Mouse (Mus musculus) thymus, postnatal 4 days (tissue): ENCODE measurements around the gene Cort.
"Not testable (repeated sequence)": the region's sequence is repeated elsewhere in the genome, so short reads cannot be mapped to it uniquely, and the experiment has no call there.

Source experiments
- DNase-seq: peaks from one replicate; pipeline ENCODE4 v3.0.0; 2021

The Cort gene

DNA sequence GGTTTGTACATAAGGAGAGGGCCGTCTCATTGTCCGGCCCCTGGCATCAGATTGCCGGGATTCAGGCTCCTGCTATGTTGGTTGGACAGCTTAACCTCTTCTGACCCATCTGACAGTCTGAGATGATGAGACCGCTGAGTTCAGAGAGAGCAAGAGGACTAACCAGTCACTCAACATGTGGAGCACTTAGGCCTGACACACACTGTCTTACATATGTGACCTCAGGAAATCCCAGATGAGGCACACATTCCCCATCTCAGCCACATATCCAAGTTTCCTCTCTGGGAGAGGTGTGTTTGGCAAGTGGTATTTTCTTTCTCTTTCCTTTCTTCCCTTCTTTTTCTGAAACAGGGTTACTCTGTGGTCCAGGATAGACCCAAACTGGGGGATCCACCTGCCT is 18.6 kb upstream of the Cort start:
- DNase-seq: no peak

- DNase-seq: peak; percentile 82
Observed at GRCm38 (mm10) chr4:149144459-149144858, 17.9 kb upstream of the Cort start.

- no peak for DNase-seq
Observed at GRCm38 (mm10) chr4:149143594-149143993, 17.0 kb upstream of the Cort start.

DNA sequence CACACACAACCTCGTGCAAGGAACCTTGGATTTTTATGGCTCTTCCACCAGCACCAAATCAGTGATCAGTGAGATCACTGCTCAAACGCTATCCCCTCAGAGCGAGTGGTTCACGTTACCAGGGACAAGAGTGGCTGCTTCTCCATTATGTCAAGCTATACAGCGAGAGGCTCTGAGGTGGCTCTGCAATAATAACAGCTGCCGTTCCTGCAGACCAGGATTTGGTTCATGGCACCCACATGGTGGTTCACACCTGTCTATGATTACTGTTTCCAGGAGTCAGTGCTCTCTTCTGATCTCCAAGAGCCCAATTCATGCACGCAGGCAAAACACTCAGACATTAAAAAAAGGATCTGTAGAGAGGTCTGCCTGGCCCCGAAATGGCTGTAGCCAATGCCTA is 12.0 kb upstream of the Cort start:
- DNase-seq: no peak

GRCm38 (mm10) chr4:149136982-149137770 is 10.6 kb upstream of the Cort start, which contains the start of gene Cenps:
TSS of gene Cenps (minus strand) at chr4:149137629.
- peak; percentile 97 for DNase-seq

DNA sequence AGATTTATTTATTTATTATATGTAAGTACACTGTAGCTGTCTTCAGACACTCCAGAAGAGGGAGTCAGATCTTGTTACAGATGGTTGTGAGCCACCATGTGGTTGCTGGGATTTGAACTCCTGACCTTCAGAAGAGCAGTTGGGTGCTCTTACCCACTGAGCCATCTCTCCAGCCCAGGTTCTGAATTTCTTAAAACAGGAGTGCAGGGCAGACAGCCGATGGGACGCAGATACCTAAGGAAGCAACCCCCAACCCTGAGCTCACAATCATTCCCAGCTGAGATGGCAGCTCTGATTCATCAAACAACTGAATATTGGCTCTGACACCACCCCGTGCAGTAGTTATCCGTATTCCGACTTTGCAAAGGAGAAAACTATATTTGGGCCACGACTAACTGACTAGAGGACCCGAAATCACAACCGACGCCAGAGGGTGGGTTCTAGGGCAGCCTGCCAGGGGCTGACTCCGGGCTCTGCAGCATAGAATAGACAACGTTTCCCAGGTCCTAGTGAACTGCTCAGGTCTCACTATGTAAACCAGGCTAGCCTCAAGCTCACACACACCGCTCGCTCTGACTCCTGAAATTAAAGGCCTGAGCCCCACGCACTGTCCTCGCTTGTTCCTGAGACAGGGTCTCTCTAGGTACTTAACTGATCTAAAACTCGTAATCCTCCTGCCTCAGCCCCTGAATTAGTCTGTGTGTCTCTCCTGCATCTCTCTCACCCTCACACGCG is 9.7 kb upstream of the Cort start:
- DNase-seq: no peak

DNA sequence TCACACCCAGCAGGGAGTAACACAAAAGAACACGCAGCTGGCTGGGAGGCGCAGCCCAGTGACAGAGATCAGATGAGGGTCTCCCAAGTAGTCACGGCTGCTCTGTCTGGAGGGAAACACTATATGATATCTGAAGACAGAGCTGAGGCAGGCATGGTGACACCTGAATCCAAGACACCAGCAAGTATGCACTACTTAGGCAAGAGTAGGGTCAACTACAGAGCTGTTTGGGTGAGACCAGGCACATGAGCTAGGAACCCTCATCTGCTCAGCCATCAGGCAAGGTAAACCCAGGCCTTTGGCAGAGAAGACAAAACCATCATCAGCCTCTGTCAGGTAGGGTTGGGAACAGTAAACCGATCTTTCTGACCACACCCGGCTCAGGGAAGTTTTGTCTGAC is 6.8 kb upstream of the Cort start:
- no peak for DNase-seq

DNA sequence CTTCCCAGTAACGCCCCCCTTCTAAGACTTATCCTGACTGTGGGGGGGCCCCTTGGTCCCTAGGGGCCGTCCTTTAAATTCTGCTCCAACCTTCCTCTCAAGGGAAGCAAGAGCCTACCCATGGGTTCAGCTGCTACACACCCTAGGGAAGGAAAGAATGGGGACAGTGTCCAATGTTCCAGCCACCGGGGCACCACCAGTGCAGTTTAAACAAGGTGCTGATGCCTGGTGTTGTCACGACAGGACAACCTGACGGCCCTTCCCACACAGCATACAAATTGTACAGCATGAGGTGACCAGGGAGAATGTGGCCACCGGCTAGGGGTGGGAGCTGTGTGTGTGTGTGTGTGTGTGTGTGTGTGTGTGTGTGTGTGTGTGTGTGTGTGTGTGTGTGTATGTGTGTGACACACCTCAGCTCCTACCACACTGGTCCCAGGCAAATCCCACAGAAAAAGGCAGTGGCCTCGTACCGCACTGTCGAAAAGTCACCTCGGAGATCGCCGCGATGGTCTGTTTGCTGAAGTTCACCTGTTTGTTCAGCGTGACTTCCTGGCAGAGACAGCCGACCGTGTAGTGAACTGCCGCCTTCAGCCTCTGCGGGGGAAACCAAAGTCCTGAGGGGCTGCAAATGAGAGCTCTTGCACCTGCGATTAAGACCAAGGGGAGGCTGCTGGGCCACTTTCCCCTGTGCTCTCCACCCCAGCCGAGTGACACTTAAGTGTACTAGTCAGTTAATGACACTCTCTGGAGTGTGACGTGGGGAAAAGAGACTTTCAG is 5.4 kb upstream of the Cort start:
- DNase-seq: no peak

DNA sequence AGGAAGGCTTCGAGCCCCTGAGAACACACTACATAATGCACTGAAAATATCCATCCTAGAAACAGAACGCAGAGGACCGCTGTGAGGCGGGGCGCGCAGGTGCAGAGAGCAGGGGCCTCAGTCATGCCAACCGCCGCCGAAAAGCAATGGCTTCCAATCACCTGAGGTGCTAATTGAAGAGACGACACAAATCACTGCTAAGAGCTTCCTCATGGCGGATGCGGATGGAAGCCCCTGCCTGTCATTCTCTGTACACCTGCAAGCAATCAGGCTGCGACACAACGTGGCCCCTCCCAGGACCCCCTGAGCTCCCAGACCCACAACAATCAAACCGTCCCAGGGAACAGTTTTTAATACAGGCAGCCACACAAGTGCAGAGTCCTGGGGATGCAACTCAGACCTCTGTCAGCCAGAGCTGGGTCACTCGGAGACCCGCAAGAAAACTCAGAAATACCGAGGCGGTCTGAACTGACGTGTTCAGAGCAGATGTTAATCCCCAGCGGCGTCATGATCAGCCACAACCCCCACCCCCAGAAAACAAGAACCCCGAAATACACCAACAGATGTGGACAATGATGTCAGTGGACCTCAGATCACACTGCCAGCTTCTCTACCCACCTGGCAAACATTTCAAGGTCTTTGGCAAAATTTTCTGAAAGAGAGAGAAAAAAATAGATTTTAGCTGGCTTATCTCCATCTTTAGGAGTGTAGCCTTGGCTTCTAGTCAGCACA is 4.6 kb upstream of the Cort start:
- no peak for DNase-seq

- DNase-seq: no peak
Observed at GRCm38 (mm10) chr4:149128467-149128866, 1.9 kb upstream of the Cort start.

- no peak for DNase-seq
Observed at GRCm38 (mm10) chr4:149126115-149126509, 451 bp downstream of the Cort start.

DNA sequence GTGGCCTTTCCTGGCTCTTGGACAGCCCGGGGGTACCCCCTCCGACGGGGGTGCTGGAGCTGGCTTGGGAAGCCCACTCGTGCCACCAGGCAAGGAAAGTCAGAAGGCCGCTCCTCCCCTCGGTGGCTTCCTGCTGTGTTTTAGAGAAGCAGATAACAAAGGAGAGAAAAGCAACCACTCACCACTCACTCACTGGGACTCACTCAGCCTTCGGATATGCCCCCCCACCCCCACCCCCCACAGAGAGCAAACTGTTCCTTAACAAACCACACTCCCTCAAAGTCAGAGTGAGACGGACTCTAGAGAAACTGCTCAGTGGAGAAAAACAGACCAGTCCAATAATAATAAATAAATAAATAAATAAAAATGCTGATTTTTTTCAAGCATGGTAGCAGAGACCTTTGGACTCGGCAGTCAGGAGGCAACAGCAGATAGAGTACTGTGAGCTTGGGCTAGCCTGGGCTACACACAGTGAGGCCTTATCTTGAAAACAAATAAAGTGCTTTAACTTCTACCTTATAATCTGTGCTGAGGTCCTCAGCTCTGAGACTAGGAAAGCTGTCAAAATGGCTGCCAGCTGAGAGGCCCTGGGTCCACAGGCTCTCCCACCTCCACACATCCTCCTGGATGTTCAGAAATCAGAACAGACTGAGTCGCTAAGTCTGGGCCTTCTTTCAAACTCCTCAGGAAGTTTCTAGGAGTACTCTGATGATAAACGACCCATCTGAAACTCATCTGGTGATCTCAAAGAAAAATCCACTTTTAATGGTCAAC is 1.0 kb downstream of the Cort start:
- no peak for DNase-seq

- no peak for DNase-seq
Observed at GRCm38 (mm10) chr4:149123432-149123831, 3.1 kb downstream of the Cort start.

- DNase-seq: not testable (repeated sequence)
Observed at GRCm38 (mm10) chr4:149119978-149120562, 6.5 kb downstream of the Cort start.

DNA sequence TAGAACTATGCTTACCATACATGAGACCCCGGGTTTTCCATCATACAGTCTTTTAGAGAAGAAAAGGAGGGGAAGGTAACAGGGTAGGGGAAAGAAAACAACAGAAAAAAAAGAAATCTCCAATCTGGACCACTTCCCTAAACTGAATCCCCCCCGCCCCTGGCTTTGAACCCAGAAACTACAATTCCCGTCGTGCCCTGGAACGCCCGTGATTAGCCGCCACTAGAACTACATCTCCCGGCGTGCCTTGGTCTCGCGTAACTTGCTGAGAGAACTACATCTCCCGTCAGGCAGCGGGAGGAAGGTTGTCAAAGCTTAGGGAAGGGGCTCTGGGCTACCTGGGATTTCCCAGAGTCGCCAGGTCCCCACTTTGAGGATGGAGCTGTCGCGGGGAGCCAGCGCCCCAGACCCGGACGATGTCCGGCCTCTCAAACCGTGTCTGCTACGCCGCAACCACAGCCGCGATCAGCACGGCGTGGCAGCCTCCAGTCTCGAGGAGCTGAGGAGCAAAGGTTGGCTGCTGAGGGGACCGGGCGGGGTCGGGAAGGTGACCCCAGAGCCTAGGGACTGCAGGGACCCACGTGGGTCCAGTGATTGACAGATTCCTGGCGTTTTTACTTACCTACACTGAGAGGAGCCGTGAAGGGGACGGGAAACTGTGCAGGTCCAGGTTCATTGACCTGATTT is 22.5 kb downstream of the Cort start, which contains the start of gene Dffa:
Dffa (plus strand) TSS at position 272 of the 687 bp plus-strand sequence.
- DNase-seq: peak; percentile 94

GRCm38 (mm10) chr4:149101456-149101855 is 25.1 kb downstream of the Cort start:
- DNase-seq: no peak

GRCm38 (mm10) chr4:149100449-149100848 is 26.1 kb downstream of the Cort start:
- DNase-seq: not testable (repeated sequence)

GRCm38 (mm10) chr4:149099369-149100017 is 27.1 kb downstream of the Cort start, which contains the start of gene Pex14:
TSS of gene Pex14 (minus strand) at chr4:149099876.
- DNase-seq: peak; percentile 89

DNA sequence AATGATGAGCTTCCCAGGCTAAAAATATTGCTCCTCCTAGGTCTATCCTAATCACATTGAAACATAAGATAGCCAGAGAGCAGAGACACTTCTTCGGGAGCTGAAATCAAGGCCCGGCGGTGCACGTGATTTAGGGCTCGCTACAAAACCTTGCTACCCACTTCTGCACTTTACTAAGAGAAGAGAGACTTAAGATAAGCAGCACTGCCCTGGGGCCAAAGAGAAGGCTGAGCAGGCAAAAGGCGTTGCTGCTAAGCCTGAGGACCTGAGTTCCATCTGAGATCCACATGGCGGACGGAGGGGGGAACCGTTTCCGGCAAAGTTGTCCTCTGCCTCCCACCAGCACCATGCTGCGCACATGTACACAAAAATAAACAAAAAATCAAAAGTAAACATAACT is 28.0 kb downstream of the Cort start:
- DNase-seq: no peak

GRCm38 (mm10) chr4:149097956-149098355 is 28.6 kb downstream of the Cort start:
- DNase-seq: no peak
